Comparison of ENCODE assay signal across 10 mouse cellular contexts in genomic region chr12:29232492-29233447, GRCm38 (mm10).
A peak's percentile ranks its signal among the peaks of the same experiment; 100 is the strongest.
DNase-seq lines count a peak whose midpoint lies in the region; ATAC-seq and TF ChIP-seq lines count a peak whose summit lies in the region.
"Had no signal": no experiment of that assay in that cellular context is flagged by ENCODE, and none has a peak within 500 bp of the region (broad histone marks: within the 10 kb centered on the region; RNA-seq: fewer than 3 reads in every experiment).

No protein-coding gene starts in this region.

- H3K4me1 ChIP-seq in forebrain, embryonic 11.5 days (replicated peaks; ENCODE audit: control insufficient read depth, insufficient read depth, low read length), result peaks cover 5% of the 10 kb centered on the region; the same call in 1 of the 2 replicates
- H3K4me1 ChIP-seq in forebrain, embryonic 10.5 days, result peaks cover 21% of the 10 kb centered on the region
- H3K4me1 ChIP-seq in hindbrain, postnatal 0 days (ENCODE audit: insufficient read depth, low read length), result peaks cover 18% of the 10 kb centered on the region
- H3K4me1 ChIP-seq in neural tube, embryonic 14.5 days (ENCODE audit: control insufficient read depth, insufficient read depth, low read length), result peaks cover 19% of the 10 kb centered on the region
- no peaks in the 10 kb centered on the region for H3K4me1 ChIP-seq in liver, embryonic 11.5 days (replicated peaks; ENCODE audit: control insufficient read depth, insufficient read depth, low read length)

- peak overlapping the region; percentile 9; the same call in 1 of the 2 replicates for H3K9ac ChIP-seq in forebrain, embryonic 11.5 days (ENCODE audit: low read length)
- H3K9ac ChIP-seq in hindbrain, postnatal 0 days (replicated peaks; ENCODE audit: low read length), result peak overlapping the region; percentile 33
- peak overlapping the region; percentile 26; the same call in 1 of the 2 replicates for H3K9ac ChIP-seq in neural tube, embryonic 14.5 days (replicated peaks; ENCODE audit: low read depth, low read length)
- no peak overlapping the region for H3K9ac ChIP-seq in liver, embryonic 11.5 days (ENCODE audit: low read depth, low read length)

- H3K27ac ChIP-seq in forebrain, embryonic 11.5 days (ENCODE audit: low read depth, low read length), result 0 out of 2 replicates have a peak overlapping the region, but pooled peaks have one; percentile 26
- no peak overlapping the region for H3K27ac ChIP-seq in forebrain, embryonic 10.5 days
- H3K27ac ChIP-seq in hindbrain, postnatal 0 days, result peak overlapping the region; percentile 82
- peak overlapping the region; percentile 84 for H3K27ac ChIP-seq in neural tube, embryonic 14.5 days (ENCODE audit: low read depth, low read length)
- no peak overlapping the region for H3K27ac ChIP-seq in liver, embryonic 11.5 days (ENCODE audit: low read depth, low read length)

- H3K4me2 ChIP-seq in forebrain, embryonic 11.5 days (ENCODE audit: low read depth, low read length, severe bottlenecking), result peak overlapping the region; percentile 1; the same call in 1 of the 2 replicates
- peak overlapping the region; percentile 34 for H3K4me2 ChIP-seq in hindbrain, postnatal 0 days (ENCODE audit: low read depth, low read length)
- peak overlapping the region; percentile 16; the same call in 1 of the 2 replicates for H3K4me2 ChIP-seq in neural tube, embryonic 14.5 days (ENCODE audit: low read depth, low read length)
- H3K4me2 ChIP-seq in liver, embryonic 11.5 days, result no peak overlapping the region

- DNase-seq in forebrain, embryonic 11.5 days (ENCODE audit: low spot score), result no peak
- no peak for DNase-seq in forebrain, embryonic 10.5 days (ENCODE audit: extremely low spot score, low spot score)
- peak; percentile 20 to 38 for DNase-seq in left cerebral cortex, postnatal 14 days (ENCODE audit: low spot score in 2 of 2)
- DNase-seq in left cerebral cortex, adult 8-10 months (ENCODE audit: low spot score in 2 of 2), result no peak
- peak; percentile 66 for DNase-seq in hindbrain, postnatal 0 days (ENCODE audit: low spot score)
- no peak for DNase-seq in urinary bladder, adult 18-20 months (ENCODE audit: low spot score in 2 of 2)
- DNase-seq in liver, embryonic 11.5 days (ENCODE audit: low spot score), result no peak
- DNase-seq: kidney, postnatal 10 days; liver had no signal

- H3K27me3 ChIP-seq in forebrain, embryonic 11.5 days (ENCODE audit: control insufficient read depth, insufficient read depth, low read length), result no peaks in the 10 kb centered on the region
- H3K27me3 ChIP-seq in forebrain, embryonic 10.5 days (ENCODE audit: poor library complexity, severe bottlenecking), result no peaks in the 10 kb centered on the region
- H3K27me3 ChIP-seq in hindbrain, postnatal 0 days (ENCODE audit: insufficient read depth, low read length), result no peaks in the 10 kb centered on the region
- H3K27me3 ChIP-seq in neural tube, embryonic 14.5 days (ENCODE audit: control insufficient read depth, insufficient read depth, low read length), result no peaks in the 10 kb centered on the region
- H3K27me3 ChIP-seq in liver, embryonic 11.5 days (replicated peaks; ENCODE audit: control insufficient read depth, insufficient read depth, low read length), result no peaks in the 10 kb centered on the region; the same call in 1 of the 2 replicates

- no peak overlapping the region for H3K4me3 ChIP-seq in forebrain, embryonic 11.5 days (ENCODE audit: low read depth, low read length)
- H3K4me3 ChIP-seq in forebrain, embryonic 10.5 days, result no peak overlapping the region; the same call in 1 of the 2 replicates
- no peak overlapping the region for H3K4me3 ChIP-seq in hindbrain, postnatal 0 days (ENCODE audit: low read length)
- H3K4me3 ChIP-seq in neural tube, embryonic 14.5 days (ENCODE audit: low read depth, low read length), result no peak overlapping the region
- no peak overlapping the region for H3K4me3 ChIP-seq in liver, embryonic 11.5 days (ENCODE audit: low read depth, low read length)

- TF ChIP-seq CTCF in hindbrain, postnatal 0 days (IDR thresholded peaks at IDR 0.05; ENCODE audit: low read depth), result no peak

- ATAC-seq in forebrain, embryonic 11.5 days (replicated peaks; ENCODE audit: low FRiP score), result no peak
- ATAC-seq in hindbrain, postnatal 0 days, result peak; percentile 81
- ATAC-seq in neural tube, embryonic 14.5 days (ENCODE audit: low read depth), result peak; percentile 57
- no peak for ATAC-seq in liver, embryonic 11.5 days (replicated peaks; ENCODE audit: low FRiP score)

- H3K36me3 ChIP-seq in forebrain, embryonic 11.5 days (ENCODE audit: control insufficient read depth, insufficient read depth, low read length), result no peaks in the 10 kb centered on the region
- H3K36me3 ChIP-seq in forebrain, embryonic 10.5 days (replicated peaks), result no peaks in the 10 kb centered on the region
- no peaks in the 10 kb centered on the region for H3K36me3 ChIP-seq in hindbrain, postnatal 0 days (ENCODE audit: insufficient read depth, low read length)
- H3K36me3 ChIP-seq in neural tube, embryonic 14.5 days (ENCODE audit: control insufficient read depth, insufficient read depth, low read length), result no peaks in the 10 kb centered on the region
- H3K36me3 ChIP-seq in liver, embryonic 11.5 days (ENCODE audit: control insufficient read depth, insufficient read depth, low read length), result no peaks in the 10 kb centered on the region

- H3K9me3 ChIP-seq in forebrain, embryonic 11.5 days (ENCODE audit: control insufficient read depth, low read length), result no peaks in the 10 kb centered on the region
- no peaks in the 10 kb centered on the region for H3K9me3 ChIP-seq in forebrain, embryonic 10.5 days
- H3K9me3 ChIP-seq in hindbrain, postnatal 0 days (ENCODE audit: low read length), result no peaks in the 10 kb centered on the region
- H3K9me3 ChIP-seq in neural tube, embryonic 14.5 days (ENCODE audit: control insufficient read depth, low read length), result no peaks in the 10 kb centered on the region
- H3K9me3 ChIP-seq in liver, embryonic 11.5 days (ENCODE audit: control insufficient read depth, low read length), result no peaks in the 10 kb centered on the region

- WGBS in forebrain, embryonic 11.5 days, result 27% methylated on average over 16 of the region's 16 CpGs
- 33% methylated on average over 16 of the region's 16 CpGs for WGBS in forebrain, embryonic 10.5 days
- 7% methylated on average over 16 of the region's 16 CpGs for WGBS in hindbrain, postnatal 0 days
- 20% methylated on average over 16 of the region's 16 CpGs for WGBS in neural tube, embryonic 14.5 days
- WGBS in liver, embryonic 11.5 days, result 34% methylated on average over 16 of the region's 16 CpGs

- intact Hi-C loops in left cerebral cortex, postnatal 14 days (cut with DNase I), result no loop called here

Comparison
In these comparisons a context has a peak if more than half of its experiments do, and no peak if none do; other contexts are left out.
1. DNase-seq: peak in left cerebral cortex, postnatal 14 days (2 of 2) and hindbrain, postnatal 0 days (single experiment); none in forebrain, embryonic 11.5 days (single experiment), forebrain, embryonic 10.5 days (single experiment), left cerebral cortex, adult 8-10 months (0 of 2), urinary bladder, adult 18-20 months (0 of 2) and liver, embryonic 11.5 days (single experiment).
2. H3K27ac ChIP-seq: peak in forebrain, embryonic 11.5 days (single experiment), hindbrain, postnatal 0 days (single experiment) and neural tube, embryonic 14.5 days (single experiment); none in forebrain, embryonic 10.5 days (single experiment) and liver, embryonic 11.5 days (single experiment).
3. ATAC-seq: peak in hindbrain, postnatal 0 days (single experiment) and neural tube, embryonic 14.5 days (single experiment); none in forebrain, embryonic 11.5 days (single experiment) and liver, embryonic 11.5 days (single experiment).